Mouse (Mus musculus) ES-Bruce4 (cell line): ENCODE data around the gene Pcolce2. TPM values are rescaled to one million over a fixed set of nuclear protein-coding genes. Genes with fewer than 3 reads are reported as not detected.

Source experiments
- H3K27ac ChIP-seq: 2 replicates; pipeline ENCODE4 v1.5.1; 2012; ENCODE audit warnings: low read length, inconsistent platforms; ENCODE audit not compliant: insufficient read depth
- H3K27me3 ChIP-seq: 2 replicates; pipeline ENCODE4 v1.6.1; 2012; ENCODE audit warnings: mild to moderate bottlenecking, low read length, inconsistent platforms; ENCODE audit not compliant: control insufficient read depth, poor library complexity, insufficient read depth, severe bottlenecking
- H3K36me3 ChIP-seq: 2 replicates; pipeline ENCODE4 v1.6.1; 2012; ENCODE audit warnings: inconsistent platforms, mild to moderate bottlenecking, low read length, moderate library complexity; ENCODE audit not compliant: control insufficient read depth, poor library complexity, insufficient read depth, severe bottlenecking
- H3K4me1 ChIP-seq: one replicate; pipeline ENCODE4 v1.8.1; 2011; ENCODE audit warnings: low read length; ENCODE audit not compliant: control insufficient read depth, insufficient read depth
- H3K4me3 ChIP-seq: 2 replicates; pipeline ENCODE4 v1.5.1; 2011; ENCODE audit warnings: low read depth, mild to moderate bottlenecking, low read length
- H3K9ac ChIP-seq: 2 replicates; pipeline ENCODE4 v1.6.1; 2012; ENCODE audit warnings: low read depth, mild to moderate bottlenecking, inconsistent platforms; ENCODE audit not compliant: poor library complexity, severe bottlenecking
- H3K9me3 ChIP-seq: replicated peaks from 2 replicates; pipeline ENCODE4 v1.6.1; 2012; ENCODE audit warnings: mild to moderate bottlenecking, low read length, inconsistent platforms; ENCODE audit not compliant: control insufficient read depth, poor library complexity, insufficient read depth, severe bottlenecking
- CTCF ChIP-seq: IDR thresholded peaks from one replicate; pipeline ENCODE4 v1.8.1; 2011; ENCODE audit warnings: low read depth, low read length
- EP300 ChIP-seq: IDR thresholded peaks from 2 replicates; pipeline ENCODE4 v1.6.1; 2011; ENCODE audit warnings: low read depth, low read length; ENCODE audit not compliant: insufficient read depth
- POLR2A ChIP-seq: IDR thresholded peaks from one replicate; pipeline ENCODE4 v1.8.1; 2011; ENCODE audit warnings: low read length; ENCODE audit not compliant: insufficient read depth
- polyA plus RNA-seq: library from polyadenylated mRNA; stranded (reverse); fragments of >200 nt; gene quantifications from 2 replicates; pipeline ENCODE4 v1.2.4, GENCODE M21; 2011; ENCODE audit warnings: low read depth; ENCODE audit not compliant: missing spikeins, insufficient read depth, insufficient read length

The Pcolce2 gene
- polyA plus RNA-seq, 1 experiment: 9.8 TPM

DNA sequence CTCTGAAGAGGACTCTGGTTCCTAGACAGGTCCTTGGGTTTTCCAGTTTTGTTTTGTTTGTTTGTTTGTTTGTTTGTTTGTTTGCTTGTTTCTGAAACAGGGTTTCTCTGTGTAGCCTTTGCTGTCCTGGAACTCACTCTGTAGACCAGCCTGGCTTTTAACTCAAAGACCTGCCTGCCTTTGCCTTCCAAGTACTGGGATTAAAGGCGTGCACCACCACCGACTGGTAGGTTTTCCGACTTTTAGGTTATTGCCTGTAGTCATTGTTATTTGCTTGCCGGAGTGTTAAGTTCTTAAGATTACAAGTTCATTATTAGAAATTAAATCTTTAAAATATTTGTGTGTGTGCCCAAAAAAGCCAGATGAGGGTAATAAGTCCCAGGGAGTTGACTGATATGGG lies 1.0 kb upstream of the Pcolce2 start:
- no peaks in the 10 kb centered on the region for H3K36me3 ChIP-seq
- no peak overlapping the region for H3K4me3 ChIP-seq
- H3K27me3 ChIP-seq: no peaks in the 10 kb centered on the region
- H3K4me1 ChIP-seq: peaks cover 2% of the 10 kb centered on the region
- no peak overlapping the region for H3K27ac ChIP-seq
- no peak overlapping the region for H3K9ac ChIP-seq
- H3K9me3 ChIP-seq: no peaks in the 10 kb centered on the region
- TF ChIP-seq CTCF: no peak
- TF ChIP-seq POLR2A: no peak
- TF ChIP-seq EP300: no peak

DNA sequence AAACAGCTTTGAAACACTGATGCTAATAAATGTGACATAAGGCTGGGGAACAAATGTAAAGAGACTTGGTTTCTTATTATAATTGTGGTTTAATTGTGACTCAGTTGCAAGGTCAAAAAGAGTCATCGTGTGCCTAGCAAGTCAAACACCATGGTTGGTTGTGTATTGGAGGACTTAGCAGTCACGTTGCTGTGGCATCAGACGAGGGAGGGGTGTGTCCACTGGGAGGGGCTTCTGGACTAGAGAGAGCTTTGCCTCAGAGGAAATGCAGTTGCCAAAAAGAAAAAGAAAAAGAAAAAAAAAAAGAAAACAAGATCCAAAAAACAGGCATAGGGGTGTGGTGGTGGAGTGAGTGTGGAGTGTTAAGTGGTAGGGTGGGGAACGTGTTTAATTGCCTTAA lies 2.5 kb downstream of the Pcolce2 start:
- no peaks in the 10 kb centered on the region for H3K9me3 ChIP-seq
- no peak overlapping the region for H3K27ac ChIP-seq
- H3K36me3 ChIP-seq: no peaks in the 10 kb centered on the region
- no peak for TF ChIP-seq POLR2A
- TF ChIP-seq CTCF: no peak
- no peak for TF ChIP-seq EP300
- H3K4me3 ChIP-seq: no peak overlapping the region
- H3K4me1 ChIP-seq: peaks cover 2% of the 10 kb centered on the region
- H3K9ac ChIP-seq: no peak overlapping the region
- H3K27me3 ChIP-seq: no peaks in the 10 kb centered on the region

- Histone ChIP-seq H3K4me1 (no peaks in the 10 kb centered on the region), H3K9me3 (peaks cover 4% of the 10 kb centered on the region; the same call in 1 of the 2 replicates), H3K27me3 (no peaks in the 10 kb centered on the region), H3K9ac (no peak overlapping the region), H3K36me3 (no peaks in the 10 kb centered on the region), H3K27ac (no peak overlapping the region), H3K4me3 (no peak overlapping the region)
- TF ChIP-seq EP300 (no peak), POLR2A (no peak), CTCF (no peak)
Measured at GRCm38 (mm10) chr9:95645926-95646325, 8.5 kb downstream of the Pcolce2 start.

DNA sequence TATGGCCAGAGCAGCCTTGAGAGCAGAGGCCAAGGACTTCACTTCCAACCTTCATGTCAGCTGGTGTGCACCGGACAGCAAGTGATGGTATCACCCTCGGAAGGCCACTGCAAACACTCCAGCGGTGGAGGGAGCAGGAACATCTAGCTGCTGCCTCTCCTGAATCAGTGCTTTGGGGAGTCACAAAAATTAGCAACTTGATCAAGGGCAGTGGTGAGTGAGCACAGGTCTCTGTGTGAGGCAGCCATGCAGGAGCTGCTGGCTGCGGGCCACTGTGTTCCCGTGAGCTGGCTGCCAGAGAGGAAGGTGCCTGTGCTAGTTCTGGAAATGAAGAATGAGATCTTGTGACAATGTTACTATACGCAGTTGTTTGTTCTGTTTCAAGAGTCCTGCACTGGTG lies 16.0 kb downstream of the Pcolce2 start:
- Histone ChIP-seq H3K36me3 (no peaks in the 10 kb centered on the region), H3K4me1 (no peaks in the 10 kb centered on the region), H3K27me3 (no peaks in the 10 kb centered on the region), H3K4me3 (no peak overlapping the region), H3K9me3 (peaks cover 4% of the 10 kb centered on the region; the same call in 1 of the 2 replicates), H3K27ac (no peak overlapping the region), H3K9ac (no peak overlapping the region)
- no peak for TF ChIP-seq POLR2A
- no peak for TF ChIP-seq EP300
- no peak for TF ChIP-seq CTCF

GRCm38 (mm10) chr9:95654356-95654755 lies 17.0 kb downstream of the Pcolce2 start:
- Histone ChIP-seq H3K27ac (no peak overlapping the region), H3K27me3 (no peaks in the 10 kb centered on the region), H3K4me1 (no peaks in the 10 kb centered on the region), H3K9ac (no peak overlapping the region), H3K36me3 (no peaks in the 10 kb centered on the region), H3K4me3 (no peak overlapping the region), H3K9me3 (no peaks in the 10 kb centered on the region)
- TF ChIP-seq POLR2A: no peak
- no peak for TF ChIP-seq EP300
- TF ChIP-seq CTCF: no peak

- no peaks in the 10 kb centered on the region for H3K4me1 ChIP-seq
- no peak overlapping the region for H3K4me3 ChIP-seq
- H3K9me3 ChIP-seq: no peaks in the 10 kb centered on the region
- no peak for TF ChIP-seq POLR2A
- no peak for TF ChIP-seq EP300
- no peak for TF ChIP-seq CTCF
- no peak overlapping the region for H3K9ac ChIP-seq
- no peaks in the 10 kb centered on the region for H3K36me3 ChIP-seq
- H3K27me3 ChIP-seq: no peaks in the 10 kb centered on the region
- H3K27ac ChIP-seq: no peak overlapping the region
Measured at GRCm38 (mm10) chr9:95657941-95658340, 20.5 kb downstream of the Pcolce2 start.
